Mouse (Mus musculus): ENCODE data around the gene Npsr1.

DNA sequence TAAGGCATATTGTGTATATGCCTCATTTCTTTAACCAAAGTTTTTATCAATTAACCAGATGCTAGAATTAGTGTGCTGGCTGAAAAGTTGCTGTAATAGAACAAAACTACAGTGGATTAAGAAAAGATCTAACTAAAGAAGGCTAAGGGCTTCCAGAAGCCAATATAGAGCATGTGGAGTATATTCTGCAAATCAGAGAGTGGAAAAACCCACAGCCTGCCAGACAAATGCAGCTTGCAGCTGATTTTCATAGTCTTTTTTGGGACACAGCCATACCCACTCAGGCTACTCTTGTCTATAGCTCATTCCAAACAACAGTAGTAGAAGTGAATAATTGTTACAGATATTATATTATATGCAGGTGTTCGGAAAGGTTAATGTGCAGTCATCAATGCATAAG lies 138.7 kb downstream of the Npsr1 start:
- TF ChIP-seq CTCF (IDR thresholded peaks at IDR 0.05; ENCODE audit: control insufficient read depth, insufficient read depth, insufficient replicate concordance, low read depth, low read length) (no peak), POLR2A (IDR thresholded peaks at IDR 0.05; ENCODE audit: control insufficient read depth, low read depth, low read length) (no peak)
